ENCODE assay signal across 27 mouse cellular contexts in the genomic region with DNA sequence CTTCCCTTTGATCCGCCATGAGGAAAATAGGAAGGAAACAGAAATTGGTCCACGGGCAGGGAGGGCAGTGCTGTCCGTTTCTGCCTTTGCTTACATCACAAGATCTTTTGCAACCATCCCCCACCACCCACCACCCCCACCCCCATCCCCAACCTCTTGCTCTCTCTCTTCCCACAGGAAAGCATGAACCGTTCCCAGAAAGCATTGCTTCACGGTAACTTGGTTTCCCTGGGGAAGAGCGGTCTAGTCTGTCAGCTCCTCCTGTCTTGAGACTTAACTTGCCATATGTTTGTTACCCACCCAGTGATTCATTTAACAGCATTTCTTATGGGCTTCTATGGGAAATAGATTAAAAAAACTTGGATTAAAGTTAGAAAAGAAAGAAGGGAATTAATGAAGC.
"Had no signal": no experiment of that assay in that cellular context is flagged by ENCODE, and none has a peak within 500 bp of the region (broad histone marks: within the 10 kb centered on the region; RNA-seq: fewer than 3 reads in every experiment).

No protein-coding gene starts in this region.

- DNase-seq: gastrocnemius, adult 2 months; gastrocnemius, postnatal 10 days; gastrocnemius, postnatal 25 days; heart, adult 2 months; heart, postnatal 14 days; heart, postnatal 4 days; kidney, adult 18-20 months; kidney, adult 9 months; kidney, postnatal 36 days; liver; liver, embryonic 13.5 days had no signal

- H3K9ac ChIP-seq: heart, embryonic 13.5 days; heart, embryonic 15.5 days; hindbrain, embryonic 12.5 days; hindbrain, embryonic 14.5 days; intestine, embryonic 15.5 days; limb, embryonic 12.5 days; liver, embryonic 13.5 days; liver, embryonic 15.5 days had no signal

- ATAC-seq: hindbrain, embryonic 16.5 days; inflammation-experienced regulatory T-cells, adult 6 months; intestine, embryonic 15.5 days; intestine, postnatal 0 days had no signal

- H3K4me2 ChIP-seq: heart, embryonic 11.5 days; heart, embryonic 13.5 days; heart, embryonic 15.5 days; hindbrain, embryonic 12.5 days; hindbrain, embryonic 14.5 days; intestine, embryonic 15.5 days; limb, embryonic 12.5 days; liver, embryonic 11.5 days; liver, embryonic 13.5 days; liver, embryonic 15.5 days had no signal

- H3K4me3 ChIP-seq: gastrocnemius, adult 2 months; heart, adult 2 months; heart, embryonic 13.5 days; heart, embryonic 15.5 days; hindbrain, embryonic 10.5 days; hindbrain, embryonic 12.5 days; intestine, embryonic 15.5 days; layer of hippocampus, adult 2 months; left cerebral cortex, adult 2 months; limb, embryonic 10.5 days; limb, embryonic 12.5 days; liver, embryonic 13.5 days; liver, embryonic 15.5 days had no signal

- H3K9me3 ChIP-seq: heart, embryonic 13.5 days; heart, embryonic 15.5 days; hindbrain, embryonic 10.5 days; hindbrain, embryonic 12.5 days; intestine, embryonic 15.5 days; limb, embryonic 10.5 days; limb, embryonic 12.5 days; liver, embryonic 13.5 days; liver, embryonic 15.5 days had no signal

- H3K27me3 ChIP-seq: heart, embryonic 13.5 days; heart, embryonic 15.5 days; intestine, embryonic 15.5 days; limb, embryonic 12.5 days; liver, embryonic 13.5 days; liver, embryonic 15.5 days had no signal

- H3K4me1 ChIP-seq: heart, embryonic 13.5 days; heart, embryonic 15.5 days; hindbrain, embryonic 12.5 days; intestine, embryonic 15.5 days; limb, embryonic 10.5 days; limb, embryonic 12.5 days; liver, embryonic 13.5 days; liver, embryonic 15.5 days had no signal

- H3K36me3 ChIP-seq: heart, embryonic 13.5 days; heart, embryonic 15.5 days; hindbrain, embryonic 10.5 days; hindbrain, embryonic 12.5 days; intestine, embryonic 15.5 days; limb, embryonic 10.5 days; limb, embryonic 12.5 days; liver, embryonic 13.5 days; liver, embryonic 15.5 days had no signal

- H3K27ac ChIP-seq: gastrocnemius, adult 2 months; heart, adult 2 months; heart, embryonic 13.5 days; heart, embryonic 15.5 days; hindbrain, embryonic 10.5 days; hindbrain, embryonic 12.5 days; hindbrain, embryonic 14.5 days; intestine, embryonic 15.5 days; layer of hippocampus, adult 2 months; left cerebral cortex, adult 2 months; limb, embryonic 10.5 days; limb, embryonic 12.5 days; liver, embryonic 13.5 days; liver, embryonic 15.5 days had no signal
